Mouse (Mus musculus): ENCODE measurements at regions not wholly inside any gene's neighbourhood (a gene's known extent, or its start where the extent isn't known, plus 50 kb on each side); places are given as distances from the start of the nearest gene placed in this dataset.

DNA sequence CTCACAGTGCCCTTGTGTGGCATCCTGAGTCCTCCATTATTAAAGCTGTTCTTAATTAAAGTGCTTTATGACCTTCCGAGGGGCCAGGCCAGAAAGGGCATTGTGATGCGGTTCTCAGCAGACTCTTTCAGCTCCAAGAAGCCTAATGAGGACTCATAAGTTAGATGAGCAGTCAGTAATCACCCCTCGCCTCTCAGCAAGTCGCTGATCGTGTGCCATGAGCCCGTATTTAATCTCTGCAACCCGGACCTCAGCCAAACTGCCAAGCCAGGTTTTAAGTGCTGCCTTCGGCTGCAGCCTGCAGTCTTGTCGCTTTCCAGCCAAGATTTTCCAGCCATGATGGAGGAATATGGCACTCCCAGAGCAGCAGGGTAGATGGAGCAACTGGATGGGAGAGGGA lies 56.1 kb upstream of the Rbfox1 start:
- no peak for DNase-seq (ENCODE audit: low read depth)

DNA sequence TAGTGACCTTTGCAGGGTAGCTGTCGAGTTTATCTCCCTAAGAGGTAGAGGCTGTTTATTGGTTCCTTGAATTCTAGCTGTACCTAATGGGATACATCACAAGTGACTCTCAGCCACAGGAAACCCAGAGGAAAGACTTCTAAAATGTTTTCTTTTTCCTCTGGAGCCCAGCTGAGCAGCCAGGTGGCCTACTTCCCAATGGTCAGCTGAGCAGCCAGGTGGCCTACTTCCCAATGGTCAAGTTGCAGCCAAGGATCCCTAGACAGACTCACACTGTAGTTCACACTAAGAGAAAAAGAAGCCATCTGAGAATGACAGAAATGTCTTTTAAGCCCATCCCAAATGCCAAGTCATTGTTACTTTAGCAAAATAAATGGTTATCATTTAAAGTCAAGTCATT lies 61.8 kb upstream of the Rbfox1 start:
- DNase-seq (ENCODE audit: low read depth) = no peak

DNA sequence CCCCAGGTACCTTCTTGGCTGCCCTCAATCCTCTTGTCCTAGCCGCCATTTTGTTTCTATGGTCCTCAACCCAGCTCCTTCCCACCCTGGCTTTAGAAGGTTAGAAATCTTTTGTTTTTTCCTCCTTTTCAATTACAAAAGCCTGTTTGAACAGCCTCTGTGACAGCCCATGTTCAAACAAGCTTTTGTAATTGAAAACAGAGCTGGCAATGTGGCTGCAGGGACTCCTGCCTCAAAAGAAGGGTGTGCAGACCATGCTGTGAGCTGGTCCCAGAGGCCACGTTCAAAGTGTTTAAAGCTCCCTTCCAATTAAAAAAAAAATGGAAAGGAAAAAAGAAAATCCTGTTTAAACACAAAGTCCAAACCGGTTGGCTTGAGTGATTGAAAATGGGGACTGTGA lies 68.0 kb upstream of the Rbfox1 start:
- no peak for DNase-seq (ENCODE audit: low read depth)

DNA sequence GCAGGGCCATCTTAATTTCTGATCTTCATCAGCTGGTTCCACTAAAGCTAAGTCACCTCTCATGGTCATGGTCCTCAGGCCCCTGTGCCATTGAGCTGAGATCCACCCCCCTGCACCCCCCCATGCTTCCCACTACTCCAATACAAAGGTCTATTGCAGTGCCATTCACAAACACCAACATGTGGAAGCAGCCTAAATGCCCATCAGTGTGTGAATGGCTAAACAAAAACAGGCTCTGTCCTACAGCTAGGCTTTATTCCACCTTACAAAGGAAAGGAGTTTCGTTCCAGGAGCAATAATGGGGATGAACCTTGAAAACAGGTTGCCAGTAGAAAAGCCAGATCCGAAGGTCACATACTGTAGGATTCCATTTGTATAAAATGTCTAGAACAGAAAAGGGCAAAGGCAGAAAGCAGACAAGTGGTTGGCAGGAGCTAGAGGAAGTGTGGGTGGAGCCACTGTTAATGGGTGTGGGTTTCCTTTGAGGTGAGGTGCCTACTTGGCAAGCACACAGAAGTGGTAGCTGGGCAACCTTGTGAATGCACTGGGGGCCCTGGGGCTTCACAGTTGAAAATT lies 72.8 kb upstream of the Rbfox1 start:
- DNase-seq (ENCODE audit: low read depth) = no peak

DNA sequence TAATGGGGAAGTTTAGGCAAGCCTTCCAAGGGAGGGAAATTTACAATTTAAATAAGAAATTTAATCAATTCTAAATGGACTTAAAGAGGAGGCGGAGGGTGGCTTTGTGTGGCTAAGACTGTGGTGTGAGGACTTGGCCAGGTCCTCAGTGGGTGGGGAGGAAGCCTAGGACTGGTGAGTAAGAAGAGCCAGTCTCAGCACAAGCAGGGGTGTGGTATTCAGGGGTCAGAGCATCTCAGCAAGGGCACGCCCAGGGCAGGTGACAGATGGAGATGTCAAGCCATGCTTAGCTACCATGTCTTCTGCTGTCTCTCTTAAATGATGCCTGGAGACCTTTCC lies 73.5 kb upstream of the Rbfox1 start:
- DNase-seq (ENCODE audit: low read depth) = no peak

DNA sequence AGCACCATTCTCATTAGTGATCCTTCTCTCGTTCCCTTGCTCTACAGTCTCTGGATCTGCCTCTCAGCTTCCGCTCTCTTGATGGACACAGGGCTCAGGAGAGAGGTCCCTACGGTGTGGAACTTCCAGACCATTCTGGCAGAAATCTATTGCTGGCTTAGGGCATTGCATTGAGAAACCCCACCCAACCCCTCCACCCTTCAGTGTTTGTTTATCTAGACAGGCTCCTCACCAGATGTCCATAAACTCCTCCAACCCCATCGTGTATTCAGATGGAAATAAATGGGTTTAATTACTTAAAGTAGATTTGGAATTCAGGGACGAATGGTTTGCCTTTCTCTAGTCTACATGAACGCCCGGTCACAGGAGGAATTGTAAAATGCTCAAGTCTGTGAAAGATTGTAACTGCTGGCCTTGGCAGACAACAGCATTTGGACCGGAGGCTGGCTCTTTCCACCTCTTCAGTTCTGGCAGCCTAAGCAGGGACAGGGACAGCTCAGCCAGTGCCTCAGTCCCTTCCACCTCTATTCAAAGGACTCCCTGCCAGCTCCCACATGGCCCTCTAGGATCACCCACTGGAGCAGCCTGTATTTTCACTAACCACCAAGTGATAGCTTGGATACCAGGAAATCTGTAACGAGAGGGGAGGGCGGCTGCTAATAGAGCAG lies 74.0 kb upstream of the Rbfox1 start:
- no peak for DNase-seq (ENCODE audit: low read depth)

DNA sequence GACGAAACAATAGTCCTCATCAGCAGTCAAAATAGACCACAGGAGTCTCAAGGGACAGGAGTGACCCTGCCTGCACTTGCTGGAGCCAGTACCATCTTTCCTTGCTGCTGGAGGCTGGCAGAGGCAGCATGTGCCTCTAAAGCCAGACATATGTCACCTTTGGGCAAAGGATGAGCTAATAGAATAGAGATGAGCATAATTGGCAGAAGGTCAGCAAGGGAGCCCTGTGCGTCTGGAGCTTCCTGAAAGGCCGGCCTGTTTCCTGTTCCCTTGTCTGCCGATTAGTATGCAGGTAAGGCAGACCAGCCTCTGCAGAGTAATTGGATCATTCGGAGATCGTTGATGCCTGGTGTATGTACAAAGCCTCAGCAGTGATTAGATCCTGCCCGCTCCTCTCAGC lies 87.0 kb upstream of the Rbfox1 start:
- no peak for DNase-seq (ENCODE audit: low read depth)

DNA sequence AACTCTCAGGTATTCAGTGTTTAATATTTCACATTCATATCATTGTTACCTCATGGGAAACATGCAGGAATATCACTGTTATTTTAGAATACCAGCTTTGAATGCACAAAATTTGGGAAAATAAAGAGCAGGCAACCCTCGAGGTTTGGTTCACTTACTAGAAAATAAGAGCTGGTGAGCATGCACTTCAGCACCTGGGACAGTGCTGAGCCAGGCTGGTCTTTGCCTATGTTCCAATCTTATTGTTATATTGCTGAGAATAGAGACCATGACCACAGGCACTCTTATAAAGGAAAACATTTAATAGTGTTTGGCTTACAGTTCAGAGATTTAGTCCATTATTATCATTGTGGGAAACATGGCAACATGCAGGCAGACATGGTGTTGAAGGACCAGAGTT lies 92.9 kb upstream of the Rbfox1 start:
- no peak for DNase-seq (ENCODE audit: low read depth)

DNA sequence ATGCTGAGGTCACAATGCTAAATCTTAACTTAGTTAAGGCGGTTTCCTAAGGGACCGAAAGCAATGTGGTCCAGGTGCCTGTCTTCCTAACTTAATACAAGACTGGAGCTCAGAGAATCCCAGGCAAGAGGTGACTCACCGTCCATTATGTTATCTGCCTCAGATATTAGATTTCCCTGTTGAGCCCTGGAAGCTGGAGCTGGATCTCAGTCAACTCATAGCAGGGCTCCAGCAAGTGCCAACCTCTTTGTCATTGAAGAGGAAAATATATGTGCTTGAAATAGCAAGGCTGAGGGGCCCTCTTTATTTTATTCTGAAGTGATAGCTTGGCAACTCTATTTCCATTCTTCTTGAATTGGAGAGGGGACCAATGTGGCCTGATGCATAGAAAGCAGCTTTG lies 95.0 kb upstream of the Rbfox1 start:
- no peak for DNase-seq (ENCODE audit: low read depth)

DNA sequence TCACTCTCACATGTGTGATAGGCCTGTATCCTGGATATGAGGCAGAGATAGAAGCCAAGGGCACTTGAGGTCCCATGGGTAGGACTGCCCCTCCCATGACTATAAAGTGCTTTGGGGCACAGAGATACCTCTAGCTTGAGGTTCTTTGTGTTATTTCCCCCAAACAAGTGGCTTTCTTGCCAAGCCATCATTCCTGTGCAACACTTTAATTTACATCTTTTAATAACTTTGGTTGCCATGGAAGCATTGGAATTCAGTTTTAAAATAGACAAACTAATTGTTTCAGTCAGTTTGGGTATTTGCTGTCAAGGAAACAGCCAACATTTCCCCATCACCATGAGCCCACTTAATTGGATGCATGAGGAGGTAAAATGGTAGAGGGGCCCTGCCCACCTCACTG lies 97.9 kb upstream of the Rbfox1 start:
- DNase-seq (ENCODE audit: low read depth) = no peak

DNA sequence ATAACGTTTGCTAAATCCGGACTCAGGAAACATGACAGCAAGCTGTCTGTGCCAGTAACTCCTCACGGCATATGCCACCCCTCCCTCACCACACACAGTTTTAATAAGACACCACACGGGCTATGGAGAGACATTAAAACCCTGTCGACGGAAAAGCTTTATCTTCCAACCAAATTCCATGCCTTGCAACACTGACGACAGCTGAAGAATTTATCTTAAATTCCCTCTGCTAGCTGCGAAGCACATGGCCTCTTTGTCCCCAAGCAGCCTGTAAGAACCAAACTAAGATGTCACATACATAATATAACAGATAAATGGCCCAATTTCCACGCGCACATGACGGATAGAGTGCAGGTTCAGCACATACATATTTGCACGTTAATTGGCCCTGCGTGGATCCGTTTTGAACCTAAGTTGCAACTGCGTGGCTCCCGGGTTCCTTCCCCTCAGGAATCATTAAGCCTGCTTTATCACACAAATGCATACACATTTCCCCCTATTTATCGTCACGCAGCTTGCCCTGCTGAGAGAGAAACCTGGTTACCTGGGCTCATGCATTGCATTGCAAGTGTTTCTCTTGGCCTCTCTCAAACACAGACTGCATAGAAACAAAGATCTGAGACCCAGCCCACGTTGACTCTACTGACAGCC lies 118.3 kb upstream of the Rbfox1 start:
- no peak for DNase-seq (ENCODE audit: low read depth)

DNA sequence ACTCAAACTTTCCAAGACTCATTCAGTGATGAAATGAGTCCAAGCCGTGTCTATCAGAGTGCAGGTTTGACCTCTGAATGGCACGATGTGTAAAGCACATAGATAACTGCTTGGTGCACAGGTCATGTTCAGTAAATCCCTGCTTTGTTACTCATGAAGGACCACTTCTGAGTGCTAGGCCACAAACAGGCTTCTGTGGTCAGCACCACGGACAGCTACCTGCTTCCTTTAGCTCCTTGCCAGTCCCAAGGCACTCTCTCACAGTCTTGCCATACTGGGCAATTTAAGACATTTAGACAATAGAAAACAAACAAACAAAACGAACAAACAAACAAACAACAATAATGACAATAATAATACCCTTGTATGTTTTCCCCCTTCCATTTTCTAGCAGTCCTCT lies 120.0 kb upstream of the Rbfox1 start:
- no peak for DNase-seq (ENCODE audit: low read depth)

DNA sequence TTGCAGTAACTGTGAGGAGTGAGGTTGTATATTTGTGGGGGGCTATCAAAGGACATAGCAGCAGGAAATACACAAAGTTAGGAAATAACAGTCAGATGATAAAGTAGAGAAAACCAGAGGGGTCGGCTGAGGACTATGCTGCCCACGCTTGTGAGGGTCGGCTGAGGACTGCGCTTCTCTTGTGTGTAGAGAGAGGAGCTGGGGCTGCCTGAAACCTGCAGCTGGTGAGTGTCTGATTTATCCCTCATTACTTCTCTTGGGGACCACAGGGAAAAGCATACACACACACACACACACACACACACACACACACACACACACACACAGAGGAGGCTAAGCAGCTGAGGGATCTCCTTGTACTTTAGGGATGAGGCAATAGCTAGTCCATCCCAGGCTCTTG lies 124.3 kb upstream of the Rbfox1 start:
- DNase-seq (ENCODE audit: low read depth) = no peak

DNA sequence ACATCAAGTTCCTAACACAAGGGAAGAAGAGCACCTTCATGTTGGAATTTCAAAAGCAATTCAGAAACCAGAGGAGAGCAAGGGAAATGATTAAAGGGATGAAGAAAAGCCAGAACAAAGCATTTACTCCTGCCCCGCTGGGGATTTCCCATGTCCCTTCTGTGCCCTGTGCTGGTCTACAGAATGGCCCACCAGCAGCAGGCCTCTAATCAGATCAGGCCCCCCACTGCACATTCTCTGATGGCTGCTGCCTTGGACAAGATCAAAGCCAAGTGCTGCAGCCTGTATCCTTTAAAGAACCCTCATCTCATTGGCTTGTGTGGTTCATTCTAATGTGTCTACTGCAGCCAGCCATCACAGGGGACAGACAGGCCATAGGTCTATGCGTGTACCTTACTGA lies 126.1 kb upstream of the Rbfox1 start:
- DNase-seq (ENCODE audit: low read depth) = no peak

DNA sequence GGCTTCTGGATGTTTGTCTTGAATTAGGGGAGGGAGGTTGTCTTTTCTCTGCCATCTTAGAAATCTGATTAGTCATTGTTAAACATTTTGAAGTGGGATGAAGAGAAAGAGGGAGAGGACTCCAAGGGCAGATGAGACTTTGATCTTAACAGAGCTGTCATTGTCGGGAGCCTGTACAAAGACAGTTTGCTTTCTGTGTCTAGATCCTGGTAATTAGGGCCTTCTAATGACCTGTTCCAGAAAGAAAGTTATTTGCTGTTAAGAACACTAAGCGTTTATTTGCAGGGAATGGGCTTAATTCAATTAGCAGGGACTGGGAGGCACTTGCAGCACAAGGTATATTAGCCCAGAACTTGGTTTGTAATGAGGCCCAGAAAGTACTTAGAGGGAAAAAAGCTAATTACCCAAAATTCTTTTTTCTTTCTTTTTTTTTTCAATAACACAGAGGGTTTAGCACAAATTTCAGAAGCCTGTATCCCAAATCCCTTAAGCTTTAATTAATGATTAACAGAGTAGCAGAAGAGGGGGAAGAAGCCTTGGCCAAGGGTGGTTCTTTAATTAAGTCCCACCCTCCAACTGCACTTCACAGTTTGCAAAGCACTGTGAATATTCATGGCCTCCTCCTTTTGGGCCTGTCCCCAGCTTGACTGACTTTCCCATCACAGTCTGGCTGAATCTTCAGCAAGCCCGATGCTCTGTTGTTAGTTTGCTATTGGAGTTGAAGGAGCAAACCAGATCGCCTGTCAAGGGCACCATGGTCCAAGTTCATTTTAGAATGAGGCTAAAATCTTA lies 142.2 kb upstream of the Rbfox1 start:
- no peak for DNase-seq (ENCODE audit: low read depth)

DNA sequence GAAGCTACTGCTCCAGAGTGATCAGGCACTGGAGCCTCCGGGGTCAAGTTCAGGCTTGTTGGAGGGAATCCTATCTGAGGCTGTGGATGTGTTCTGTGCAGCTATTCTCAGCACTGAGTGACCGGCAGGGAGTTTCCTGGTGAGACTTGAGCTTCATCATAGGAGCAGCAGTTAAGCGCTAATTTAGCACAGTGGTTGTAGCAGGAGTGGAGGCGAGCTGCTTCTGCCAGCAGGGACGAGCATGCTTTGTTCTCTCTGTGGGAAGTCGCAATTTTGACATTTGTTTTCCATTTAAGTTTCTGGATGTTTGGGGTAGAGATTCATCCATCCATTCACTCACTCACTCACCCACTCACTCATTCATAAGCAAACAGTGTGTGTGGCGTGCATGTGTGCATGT lies 144.4 kb upstream of the Rbfox1 start:
- no peak for DNase-seq (ENCODE audit: low read depth)

DNA sequence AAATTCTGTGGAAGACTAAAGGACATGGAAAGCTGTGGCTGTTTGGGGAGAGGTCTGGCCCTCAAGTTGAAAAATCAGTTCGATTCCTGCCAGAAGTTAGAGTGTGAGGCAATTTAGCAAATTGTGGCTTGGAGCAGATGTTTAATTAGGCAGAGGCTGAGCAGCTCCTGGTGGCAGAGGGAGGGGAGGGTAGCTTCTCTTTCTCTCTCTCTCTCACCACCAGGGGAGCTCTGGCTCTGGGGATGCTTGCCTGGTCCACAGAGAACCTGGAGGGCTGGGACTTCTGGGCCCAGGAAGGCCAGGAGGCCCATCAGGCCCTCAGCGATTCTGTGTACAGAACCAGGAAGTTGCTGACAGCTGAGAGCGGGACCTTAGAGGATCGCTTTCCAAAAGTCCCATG lies 151.5 kb upstream of the Rbfox1 start:
- DNase-seq (ENCODE audit: low read depth) = no peak

DNA sequence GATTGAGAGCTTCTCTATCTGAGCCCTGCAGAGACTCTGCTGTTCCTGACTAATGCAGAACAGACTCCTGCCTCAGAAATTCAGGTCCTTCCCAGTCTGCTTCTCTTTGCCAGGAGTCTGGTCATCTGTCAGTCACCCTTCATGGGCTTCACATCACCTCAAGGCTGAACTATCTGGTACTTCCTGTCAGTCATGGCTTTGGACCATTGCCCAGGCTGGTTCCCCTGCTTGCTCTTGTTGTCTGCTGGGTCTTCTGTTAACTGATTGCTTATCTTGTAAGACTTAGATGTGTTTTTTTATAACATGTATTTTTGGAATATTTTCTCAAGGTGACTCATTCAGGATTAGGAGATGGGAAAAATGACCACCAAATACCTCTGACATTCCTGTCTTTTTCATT lies 162.6 kb upstream of the Rbfox1 start:
- DNase-seq (ENCODE audit: low read depth) = no peak

DNA sequence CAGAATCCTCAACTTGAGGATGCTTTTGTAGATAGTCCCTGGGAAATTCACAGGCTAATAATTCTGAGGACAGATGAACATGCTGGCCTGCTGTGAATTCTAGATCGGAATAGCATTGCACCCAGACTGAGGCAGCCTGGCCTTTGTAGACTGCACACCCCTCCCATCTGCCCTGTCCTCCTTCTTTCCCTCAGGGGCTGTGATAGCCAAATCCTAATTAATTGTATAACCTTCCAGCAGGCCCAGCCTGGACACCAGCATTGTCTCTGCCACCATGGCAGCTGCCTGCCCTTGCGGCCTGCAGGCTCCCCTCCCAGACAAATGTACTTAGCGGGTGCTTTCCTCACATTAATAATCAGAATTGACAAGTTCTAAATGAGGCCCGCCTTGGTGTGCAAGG lies 171.7 kb upstream of the Rbfox1 start:
- DNase-seq (ENCODE audit: low read depth) = no peak

DNA sequence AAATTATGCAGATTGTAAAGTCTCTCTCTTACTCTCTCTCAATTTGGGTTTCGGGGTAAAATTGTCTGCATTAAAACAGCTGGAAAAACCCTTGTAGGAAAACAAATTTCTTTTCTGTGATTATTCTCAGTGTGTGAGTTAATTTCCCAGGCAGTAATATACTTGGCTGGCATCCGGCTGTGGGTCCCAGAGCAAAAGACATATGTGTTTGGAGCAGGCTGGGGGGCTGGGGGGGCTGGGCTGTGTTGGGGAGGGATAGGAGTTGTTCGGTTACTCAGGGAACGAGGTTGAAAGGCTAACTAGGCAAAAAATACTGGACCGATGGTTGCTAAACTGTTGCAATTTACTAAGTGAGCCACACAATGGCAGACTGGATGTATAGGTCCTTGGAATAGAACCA lies 175.3 kb upstream of the Rbfox1 start:
- no peak for DNase-seq (ENCODE audit: low read depth)

DNA sequence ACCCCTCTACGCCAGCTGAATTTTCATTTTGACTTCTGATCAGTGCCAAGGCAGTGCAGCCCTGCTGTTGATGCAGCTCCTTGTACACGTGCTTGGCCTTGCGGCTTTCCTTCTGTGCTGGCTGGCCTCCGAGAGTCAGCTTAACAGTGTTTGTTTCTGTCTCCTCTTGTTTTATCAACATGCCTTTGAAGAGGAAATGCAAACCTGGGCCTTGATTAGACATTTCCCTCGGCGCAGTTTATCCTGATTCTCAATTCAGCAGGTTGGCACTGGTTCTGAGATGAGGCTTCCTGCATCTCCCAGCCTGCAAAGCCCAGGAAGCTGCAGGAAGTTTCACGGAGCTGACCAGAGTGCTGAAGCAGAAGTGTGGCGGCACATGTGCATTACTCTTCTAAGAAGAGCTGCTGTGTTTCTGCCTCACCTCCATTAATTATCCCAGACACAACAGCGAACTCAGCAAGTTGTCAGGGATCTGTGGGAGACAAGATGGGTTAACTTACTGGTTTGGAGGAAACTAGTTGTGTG lies 184.4 kb upstream of the Rbfox1 start:
- no peak for DNase-seq (ENCODE audit: low read depth)

DNA sequence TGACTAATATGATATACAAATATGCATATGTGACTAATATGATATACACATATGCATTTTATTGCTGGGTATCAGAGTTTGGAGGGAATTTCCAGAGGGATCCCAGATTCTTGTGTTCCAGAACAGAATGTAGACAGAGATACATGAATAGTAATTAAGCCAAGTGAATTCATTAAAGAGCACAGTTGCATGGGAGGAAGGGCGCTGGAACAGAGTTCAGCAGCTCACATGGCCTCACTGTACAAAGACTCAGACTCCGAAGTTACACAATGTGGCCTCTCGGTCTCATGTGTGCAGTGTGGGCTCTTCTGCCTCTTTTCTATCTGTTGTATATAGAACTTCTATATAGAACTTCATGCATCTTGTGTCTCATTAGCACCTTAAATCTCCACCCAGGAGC lies 196.8 kb upstream of the Rbfox1 start:
- DNase-seq (ENCODE audit: low read depth) = no peak
